Mouse (Mus musculus) limb, embryonic 14.5 days (tissue): Measurements from ENCODE around the gene Ing1. TPM values are rescaled to one million over a fixed set of nuclear protein-coding genes. Genes with fewer than 3 reads are reported as not detected.
"Not testable (repeated sequence)": the region's sequence is repeated elsewhere in the genome, so short reads cannot be mapped to it uniquely, and the experiment has no call there.

Source experiments
- ATAC-seq: fragments of 200-750 bp; cut with Nextera tagmentation; 2 replicates; pipeline ENCODE4 v1.8.0; 2017; ENCODE audit warnings: low read depth, moderate number of reproducible peaks, moderate TSS enrichment; ENCODE audit not compliant: low FRiP score
- DNase-seq: peaks from one replicate; pipeline ENCODE4 v3.0.0-alpha.2; 2015; ENCODE audit warnings: low spot score
- H3K27ac ChIP-seq: fragments of 300-500 bp; sonication (generic); replicated peaks from 2 replicates; pipeline ENCODE4 v1.5.1; 2014; ENCODE audit warnings: low read depth, mild to moderate bottlenecking, low read length, moderate library complexity, mixed read lengths
- H3K27me3 ChIP-seq: fragments of 300-500 bp; sonication (generic); 2 replicates; pipeline ENCODE4 v1.6.1; 2014; ENCODE audit warnings: low read length, mixed read lengths; ENCODE audit not compliant: control insufficient read depth, insufficient read depth
- H3K36me3 ChIP-seq: fragments of 300-500 bp; sonication (generic); 2 replicates; pipeline ENCODE4 v1.6.1; 2014; ENCODE audit warnings: mild to moderate bottlenecking, low read length, moderate library complexity, mixed read lengths; ENCODE audit not compliant: control insufficient read depth, insufficient read depth
- H3K4me1 ChIP-seq: fragments of 300-500 bp; sonication (generic); 2 replicates; pipeline ENCODE4 v1.6.1; 2014; ENCODE audit warnings: antibody characterized with exemption, low read length, mixed read lengths; ENCODE audit not compliant: control insufficient read depth, insufficient read depth
- H3K4me2 ChIP-seq: fragments of 300-500 bp; sonication (generic); replicated peaks from 2 replicates; pipeline ENCODE4 v1.6.1; 2014; ENCODE audit warnings: low read depth, mild to moderate bottlenecking, low read length, moderate library complexity; ENCODE audit not compliant: severe bottlenecking
- H3K4me3 ChIP-seq: fragments of 300-500 bp; sonication (generic); replicated peaks from 2 replicates; pipeline ENCODE4 v1.5.1; 2014; ENCODE audit warnings: low read length
- H3K9ac ChIP-seq: fragments of 300-500 bp; sonication (generic); 2 replicates; pipeline ENCODE4 v1.6.1; 2014; ENCODE audit warnings: mild to moderate bottlenecking, low read depth, low read length, moderate library complexity; ENCODE audit not compliant: severe bottlenecking
- H3K9me3 ChIP-seq: fragments of 300-500 bp; sonication (generic); 2 replicates; pipeline ENCODE4 v1.6.1; 2016; ENCODE audit warnings: low read length; ENCODE audit not compliant: control insufficient read depth
- POLR2A ChIP-seq: fragments of 200-500 bp; IDR thresholded peaks from 2 replicates; pipeline ENCODE4 v1.8.0; 2012; ENCODE audit warnings: inconsistent platforms, mild to moderate bottlenecking, moderate library complexity, borderline replicate concordance; ENCODE audit not compliant: insufficient read depth, insufficient read length; ENCODE audit errors: extremely low read depth
- WGBS: fragments of 180-500 bp; shearing (Covaris S2); extraction: QIAGEN DNeasy Blood & Tissue Kit; methylation state at CpG from one replicate; pipeline ENCODE4 v1.1.7; 2014; 5-methylcytosine and 5-hydroxymethylcytosine counted together
- polyA plus RNA-seq, 2 experiments: library from polyadenylated mRNA; depleted of rRNA in 1 of 2; stranded (reverse) in 1 of 2; unstranded in 1 of 2; fragments of >200 nt; fragmentation: Nextera tagmentation in 1 of 2; extraction: Ambion mirVana in 1 of 2; gene quantifications; 2 replicates each; pipeline versions ENCODE4 v1.2.1 to v1.2.3; 2012 to 2014

The Ing1 gene
- polyA plus RNA-seq, 2 experiments, result 42.9 to 63.6 TPM

GRCm38 (mm10) chr8:11550281-11550948, 5.0 kb upstream of the Ing1 start, which contains the start of gene Cars2:
Gene Cars2, minus strand, starts transcription at chr8:11550783.
- peak; percentile 70; the same call in 1 of the 2 replicates for TF ChIP-seq POLR2A
- Histone ChIP-seq H3K36me3 (peaks cover 7% of the 10 kb centered on the region; the same call in 1 of the 2 replicates), H3K27me3 (no peaks in the 10 kb centered on the region), H3K4me3 (peak within 1 kb of the TSS; percentile 64), H3K4me1 (peaks cover 9% of the 10 kb centered on the region), H3K4me2 (peak within 1 kb of the TSS; percentile 67), H3K27ac (peak within 1 kb of the TSS; percentile 81), H3K9me3 (no peaks in the 10 kb centered on the region), H3K9ac (peak within 1 kb of the TSS; percentile 75)
- under 1% methylated on average over 47 of the region's 53 CpGs for WGBS
- ATAC-seq, result peak; percentile 73
- peak; percentile 93 for DNase-seq

DNA sequence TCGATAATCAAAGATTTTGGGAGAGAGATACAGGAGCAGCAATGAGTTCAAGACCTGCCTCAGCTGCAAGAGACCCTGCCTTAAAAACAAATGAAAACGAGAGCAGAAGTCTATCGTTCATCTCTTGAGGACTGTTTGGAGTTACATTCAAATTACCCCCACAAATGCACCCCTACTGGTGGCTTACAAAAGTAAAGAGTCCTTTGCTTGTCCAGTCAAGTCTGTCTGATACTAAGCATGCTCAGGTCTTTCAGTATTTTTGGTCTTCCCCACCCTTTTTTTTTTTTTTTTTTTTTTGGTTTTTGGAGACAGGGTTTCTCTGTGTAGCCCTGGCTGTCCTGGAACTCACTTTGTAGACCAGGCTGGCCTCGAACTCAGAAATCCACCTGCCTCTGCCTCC, 3.9 kb upstream of the Ing1 start:
- WGBS, result 77% methylated on average over 3 of the region's 4 CpGs
- not testable (repeated sequence) for H3K4me2 ChIP-seq, H3K36me3 ChIP-seq, H3K4me1 ChIP-seq, H3K9me3 ChIP-seq, ATAC-seq, H3K27me3 ChIP-seq, H3K27ac ChIP-seq, H3K4me3 ChIP-seq, DNase-seq, H3K9ac ChIP-seq

DNA sequence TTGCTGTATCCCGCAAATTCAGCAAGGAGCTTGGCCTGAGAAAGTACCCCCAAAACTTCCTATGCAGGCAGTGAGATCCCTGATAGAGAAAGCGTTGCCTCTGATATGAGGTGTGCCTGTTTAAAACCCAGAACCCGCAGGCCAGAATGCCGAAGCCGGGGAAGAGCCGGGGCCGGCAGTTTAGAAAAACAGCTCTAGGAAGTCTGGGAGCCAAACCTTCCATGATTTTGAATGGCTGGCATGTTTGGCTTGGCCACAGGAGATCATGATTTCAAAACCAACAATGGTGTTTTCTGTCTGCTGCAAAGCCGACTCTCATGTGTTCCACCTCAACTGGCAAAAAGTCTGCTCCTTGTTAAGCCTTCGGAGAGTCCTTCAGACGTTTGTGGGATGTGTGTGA, 3.0 kb upstream of the Ing1 start:
- Histone ChIP-seq H3K4me2 (no peak overlapping the region), H3K27me3 (no peaks in the 10 kb centered on the region), H3K4me3 (no peak overlapping the region), H3K36me3 (no peaks in the 10 kb centered on the region; the same call in 1 of the 2 replicates), H3K9me3 (no peaks in the 10 kb centered on the region), H3K27ac (no peak overlapping the region), H3K4me1 (peaks cover 9% of the 10 kb centered on the region), H3K9ac (no peak overlapping the region)
- DNase-seq (no peak), ATAC-seq (no peak)
- no peak for TF ChIP-seq POLR2A
- WGBS, result 81% methylated on average over 10 of the region's 10 CpGs

GRCm38 (mm10) chr8:11555720-11556591, 585 bp downstream of the Ing1 start:
- Histone ChIP-seq H3K4me3 (peak overlapping the region; percentile 94), H3K4me2 (peak overlapping the region; percentile 59), H3K9me3 (no peaks in the 10 kb centered on the region), H3K4me1 (peaks cover 10% of the 10 kb centered on the region), H3K36me3 (no peaks in the 10 kb centered on the region), H3K9ac (peak overlapping the region; percentile 90), H3K27me3 (no peaks in the 10 kb centered on the region), H3K27ac (peak overlapping the region; percentile 96)
- WGBS, result under 1% methylated on average over 79 of the region's 103 CpGs
- peak; percentile 100 for DNase-seq
- peak; percentile 86 for ATAC-seq
- TF ChIP-seq POLR2A, result peak; percentile 99; the same call in 1 of the 2 replicates

GRCm38 (mm10) chr8:11556691-11557423, 1.5 kb downstream of the Ing1 start:
- peak overlapping the region; percentile 59 for H3K4me2 ChIP-seq
- H3K9me3 ChIP-seq, result no peaks in the 10 kb centered on the region
- peak overlapping the region; percentile 90 for H3K9ac ChIP-seq
- under 1% methylated on average over 51 of the region's 85 CpGs for WGBS
- TF ChIP-seq POLR2A, result no peak
- no peak for ATAC-seq
- H3K4me1 ChIP-seq, result peaks cover 7% of the 10 kb centered on the region
- no peak for DNase-seq
- no peaks in the 10 kb centered on the region for H3K27me3 ChIP-seq
- H3K4me3 ChIP-seq, result peak overlapping the region; percentile 94
- H3K27ac ChIP-seq, result peak overlapping the region; percentile 96
- H3K36me3 ChIP-seq, result peaks cover 9% of the 10 kb centered on the region
